Mouse (Mus musculus) urinary bladder, postnatal 14 days (tissue): Measurements from ENCODE around the gene Tmem183a.
A peak's percentile ranks its signal among the peaks of the same experiment; 100 is the strongest.

Experiments used
- DNase-seq: peaks from one replicate; pipeline ENCODE4 v3.0.0; 2021; ENCODE audit warnings: low spot score

The Tmem183a gene

GRCm38 (mm10) chr1:134344005-134344950 lies 17.5 kb downstream of the Tmem183a start:
- DNase-seq = peak; percentile 88

DNA sequence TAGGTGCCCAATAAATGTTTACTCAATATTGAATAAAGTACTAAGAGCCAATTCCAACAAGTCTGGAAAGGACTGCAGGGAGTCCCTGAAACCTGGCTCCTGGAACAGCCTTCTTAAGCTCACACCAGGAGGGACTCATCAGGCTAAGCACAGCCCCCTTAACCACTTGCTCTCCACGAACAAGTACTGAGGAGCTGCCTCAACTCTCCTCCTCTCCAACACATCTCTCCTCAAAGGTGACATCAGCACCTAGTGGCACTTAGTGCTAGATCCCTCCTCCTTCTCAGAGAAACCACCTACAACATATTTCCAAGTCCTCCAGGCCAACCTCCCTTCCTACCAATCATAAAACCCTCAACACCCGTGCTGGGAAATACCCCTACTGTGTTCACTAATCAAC lies 18.2 kb downstream of the Tmem183a start:
- no peak for DNase-seq

DNA sequence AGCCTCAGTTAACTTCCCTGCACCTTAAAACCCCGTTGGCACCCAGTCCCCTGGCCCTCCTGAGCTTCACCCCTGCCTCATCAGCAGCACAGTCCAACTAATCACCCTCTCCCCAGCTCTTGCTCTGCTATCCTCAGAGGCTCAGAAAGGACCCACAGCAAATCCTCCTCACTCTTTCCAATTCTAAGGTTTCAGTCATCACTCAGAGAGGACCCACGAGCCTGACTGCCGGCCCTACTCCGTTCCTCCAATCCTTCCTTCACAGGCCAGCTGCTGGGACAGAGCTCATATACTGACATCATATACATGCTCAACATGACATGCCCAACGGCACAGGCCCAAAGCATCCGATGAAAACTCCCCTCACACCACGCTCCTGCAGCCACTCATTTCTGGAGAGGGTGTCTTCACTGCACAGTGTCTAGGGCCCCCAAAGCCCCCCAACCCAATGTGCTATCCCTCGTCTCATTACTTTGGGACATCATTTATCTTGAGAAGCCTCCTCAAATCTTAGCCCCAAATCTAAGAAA lies 18.9 kb downstream of the Tmem183a start:
- DNase-seq = no peak

DNA sequence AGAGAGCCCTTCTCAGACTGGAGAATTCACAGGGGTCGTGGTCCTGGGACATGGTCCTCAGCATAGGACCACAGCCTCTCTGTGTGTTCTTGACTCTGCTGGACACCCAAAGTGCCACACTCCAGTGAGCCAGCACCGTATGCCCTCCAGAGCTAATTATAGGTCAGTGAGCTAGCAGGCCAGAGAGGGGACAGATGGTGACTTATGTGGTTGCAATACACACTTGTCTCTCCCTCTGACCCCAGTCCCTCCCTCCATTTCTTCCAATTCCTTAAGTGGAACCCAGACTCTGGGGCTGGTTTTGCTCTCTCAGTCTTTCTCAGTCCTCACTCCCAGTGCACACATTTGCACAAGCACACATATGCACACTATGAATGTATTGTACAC lies 19.5 kb downstream of the Tmem183a start:
- DNase-seq = no peak

GRCm38 (mm10) chr1:134341641-134342277 lies 20.0 kb downstream of the Tmem183a start:
- no peak for DNase-seq

- no peak for DNase-seq
Observed at GRCm38 (mm10) chr1:134339757-134340619, 21.8 kb downstream of the Tmem183a start.

- DNase-seq = no peak
Observed at GRCm38 (mm10) chr1:134339162-134339561, 22.6 kb downstream of the Tmem183a start.

- DNase-seq = no peak
Observed at GRCm38 (mm10) chr1:134336958-134337710, 24.6 kb downstream of the Tmem183a start.

DNA sequence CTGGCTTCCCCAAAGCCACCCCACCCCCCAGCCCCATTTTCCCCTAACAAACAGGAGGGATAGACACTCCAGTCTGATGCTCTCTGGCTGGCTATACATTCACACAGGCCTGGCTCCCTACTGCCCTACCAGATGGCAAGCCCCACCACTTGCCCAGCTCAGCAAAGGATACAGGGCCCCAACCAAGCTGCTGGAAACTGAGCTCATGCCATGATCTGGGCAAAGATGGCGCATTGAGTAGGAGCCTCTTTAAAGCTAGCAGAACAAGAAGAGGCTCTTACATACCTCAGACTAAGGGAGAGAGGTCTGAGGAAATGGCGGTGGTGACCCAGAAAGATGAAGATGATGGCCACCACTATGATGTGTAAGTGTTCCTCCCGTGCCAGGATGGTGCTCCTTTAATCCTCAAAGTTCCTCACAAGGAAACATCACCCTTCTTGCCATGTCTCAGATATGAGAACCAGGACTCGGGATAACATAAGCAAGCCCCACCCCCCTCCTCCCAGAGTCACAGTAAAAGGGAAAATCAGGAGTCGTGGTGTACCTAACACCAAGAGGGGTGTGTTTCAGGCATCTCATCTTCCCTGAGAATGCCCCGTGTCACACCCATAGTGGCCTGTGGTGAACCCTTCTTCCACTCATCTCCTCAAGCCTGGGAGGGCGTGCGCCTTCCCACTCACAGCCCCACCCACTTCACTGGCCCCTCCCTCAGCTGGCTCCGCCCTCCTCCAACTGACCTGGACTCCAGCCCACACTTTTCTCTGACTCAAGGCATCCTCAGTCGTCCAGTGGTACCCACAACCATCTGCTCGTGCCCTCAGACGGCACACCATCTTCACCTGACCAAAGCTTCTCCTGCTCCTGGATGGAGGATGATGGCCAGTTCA lies 25.6 kb downstream of the Tmem183a start:
- no peak for DNase-seq

- DNase-seq = no peak
Observed at GRCm38 (mm10) chr1:134335211-134335923, 26.4 kb downstream of the Tmem183a start.

- no peak for DNase-seq
Observed at GRCm38 (mm10) chr1:134334111-134334827, 27.5 kb downstream of the Tmem183a start.

- DNase-seq = no peak
Observed at GRCm38 (mm10) chr1:134333371-134334110, 28.2 kb downstream of the Tmem183a start.

- peak; percentile 45 for DNase-seq
Observed at GRCm38 (mm10) chr1:134332770-134333271, 29.0 kb downstream of the Tmem183a start, which contains the start of gene Ppfia4. Gene Ppfia4 (minus strand): TSS chr1:134332928.

DNA sequence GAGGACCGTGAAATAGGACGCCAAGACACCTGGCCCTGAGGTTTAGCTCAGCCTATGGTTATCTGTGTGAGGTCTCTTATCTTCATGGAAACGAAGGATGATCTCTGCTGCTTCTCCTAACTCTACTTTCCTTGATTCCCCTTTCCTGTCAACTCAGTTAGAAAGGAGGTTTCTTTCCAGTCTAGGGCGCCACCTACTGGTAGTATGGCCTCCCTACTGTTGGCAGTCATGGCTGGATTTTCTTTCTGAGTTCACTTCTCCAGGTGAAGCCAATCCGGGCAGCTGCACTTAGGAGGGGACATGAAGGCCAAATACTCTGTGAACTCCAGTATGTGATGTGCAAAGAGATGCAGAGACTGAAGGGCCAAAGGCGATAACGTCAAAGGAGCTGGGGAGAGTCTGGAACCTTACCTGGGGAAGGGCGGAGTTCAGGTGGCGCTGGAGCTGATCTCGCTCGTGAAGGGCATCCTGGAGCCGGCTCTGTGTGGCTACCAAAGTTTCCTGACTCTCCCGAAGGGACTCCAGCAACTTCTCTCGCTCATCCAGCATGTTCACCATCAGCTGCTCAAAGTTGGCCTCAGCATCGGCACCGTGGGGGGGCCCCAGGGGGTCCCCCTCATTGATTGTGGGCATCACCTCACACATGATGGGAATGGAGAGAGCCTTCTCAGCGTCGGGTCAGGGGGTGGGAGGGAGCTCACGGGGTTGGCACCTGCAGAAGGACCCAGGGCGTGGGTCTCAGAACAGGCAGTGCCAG lies 29.7 kb downstream of the Tmem183a start:
- DNase-seq = peak; percentile 87

DNA sequence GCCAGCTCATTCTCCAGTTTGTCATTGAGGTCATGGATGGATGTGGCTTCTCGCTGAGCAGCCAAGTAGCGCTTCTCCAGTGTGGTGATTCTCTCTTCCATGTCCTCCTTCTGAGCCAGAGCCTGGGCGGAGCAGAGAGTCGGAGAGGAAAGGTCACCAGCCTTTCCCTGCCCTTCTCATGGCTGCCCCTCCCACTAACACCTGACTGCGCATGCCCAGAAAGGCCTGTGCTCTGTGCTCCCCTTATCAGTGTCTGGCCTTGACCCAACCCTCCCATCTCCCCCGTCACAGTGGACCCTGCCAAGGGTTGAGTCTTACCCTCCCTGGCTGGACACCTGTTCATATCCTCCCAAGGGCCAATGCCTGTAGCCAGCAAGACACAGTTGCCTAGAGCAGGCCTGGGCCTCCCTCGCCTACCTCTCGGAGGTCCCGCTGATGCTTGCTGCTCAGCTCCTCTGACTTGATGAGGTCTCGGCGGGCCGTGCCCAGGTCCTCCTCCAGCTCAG lies 34.9 kb downstream of the Tmem183a start:
- no peak for DNase-seq

- no peak for DNase-seq
Observed at GRCm38 (mm10) chr1:134322591-134322990, 39.2 kb downstream of the Tmem183a start.
